Mouse (Mus musculus): Measurements from ENCODE around the gene Grap. TPM values are rescaled to one million over a fixed set of nuclear protein-coding genes. Genes with fewer than 3 reads are reported as not detected.

Gene Grap
- polyA plus RNA-seq, 1 experiment from 2014 or later, result 5.9 TPM

Other genes with a start within 250 kb of the Grap start
- 1.3 TPM in 2 replicates for gene Rnf112, start 199.1 kb upstream of the Grap start, polyA plus RNA-seq (2014; fragmentation: Nextera tagmentation; extraction: Ambion mirVana)
- 66.1 and 71.9 TPM in 2 replicates for gene Mfap4, start 167.8 kb upstream of the Grap start, polyA plus RNA-seq (2014; fragmentation: Nextera tagmentation; extraction: Ambion mirVana)
- gene Mapk7, start 158.9 kb upstream of the Grap start, polyA plus RNA-seq (2014; fragmentation: Nextera tagmentation; extraction: Ambion mirVana), result 80.1 and 81.6 TPM in 2 replicates
- gene B9d1, start 148.1 kb upstream of the Grap start, polyA plus RNA-seq (2014; fragmentation: Nextera tagmentation; extraction: Ambion mirVana), result 41.7 and 46.0 TPM in 2 replicates
- gene Epn2, start 73.6 kb upstream of the Grap start, polyA plus RNA-seq (2014; fragmentation: Nextera tagmentation; extraction: Ambion mirVana), result 31.2 and 34.1 TPM in 2 replicates
- 0.65 and 0.92 TPM in 2 replicates for gene Fam83g, start 30.8 kb downstream of the Grap start, polyA plus RNA-seq (2014; fragmentation: Nextera tagmentation; extraction: Ambion mirVana)
- not detected in 2 replicates for gene Slc5a10, start 67.6 kb downstream of the Grap start, polyA plus RNA-seq (2014; fragmentation: Nextera tagmentation; extraction: Ambion mirVana)
- gene Prpsap2, start 108.8 kb downstream of the Grap start, polyA plus RNA-seq (2014; fragmentation: Nextera tagmentation; extraction: Ambion mirVana), result 48.8 and 49.4 TPM in 2 replicates
- gene Ulk2, start 201.8 kb downstream of the Grap start, polyA plus RNA-seq (2014; fragmentation: Nextera tagmentation; extraction: Ambion mirVana), result 28.8 and 31.3 TPM in 2 replicates